Mouse (Mus musculus): ENCODE measurements at regions not wholly inside any gene's neighbourhood (a gene's known extent, or its start where the extent isn't known, plus 50 kb on each side); places are given as distances from the start of the nearest gene placed in this dataset.

DNA sequence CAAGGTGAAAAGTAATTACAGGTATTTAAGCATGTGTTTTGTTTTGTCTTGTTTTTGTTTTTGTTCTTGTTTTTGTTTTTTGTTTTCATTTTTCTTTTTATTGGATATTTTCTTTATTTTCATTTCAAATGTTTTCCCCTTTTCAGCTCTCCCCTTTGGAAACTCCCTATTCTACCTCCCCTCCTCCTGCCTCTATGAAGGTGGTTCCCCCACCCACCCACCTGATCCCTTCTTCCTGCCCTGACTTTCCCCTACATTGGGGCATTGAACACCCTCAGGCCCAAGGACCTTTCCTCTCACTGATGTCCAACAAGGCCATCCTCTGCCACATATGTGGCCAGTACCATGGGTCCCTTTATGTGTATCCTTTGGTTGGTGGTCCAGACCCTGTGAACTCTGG, 509.1 kb upstream of the Vrk2 start:
- TF ChIP-seq CTCF (IDR thresholded peaks at IDR 0.05; ENCODE audit: low read depth, low read length) (no peak), POLR2A (IDR thresholded peaks at IDR 0.05; ENCODE audit: borderline replicate concordance, low read depth, low read length) (no peak)
